Mouse (Mus musculus) heart, postnatal 14 days (tissue): Measurements from ENCODE around the gene Znrf3. TPM values are rescaled to one million over a fixed set of nuclear protein-coding genes. Genes with fewer than 3 reads are reported as not detected.
"Not testable (repeated sequence)": the region's sequence is repeated elsewhere in the genome, so short reads cannot be mapped to it uniquely, and the experiment has no call there.

Experiments used
- DNase-seq, 2 experiments: peaks; one replicate each; pipeline ENCODE4 v3.0.0; 2021 to 2022
- intact Hi-C: fragments of 180-260 bp; cut with DNase I; formaldehyde crosslinking; loops from one replicate; pipeline ENCODE4 v1.15.1; 2025
- long read RNA-seq, 2 experiments: library from polyadenylated mRNA; stranded (forward); transcript quantifications; one replicate each; pipeline ENCODE4 v2.0.0; 2021
- total RNA-seq, 2 experiments: library from RNA; stranded (reverse); gene quantifications; 2 replicates each; pipeline ENCODE4 v1.2.3; 2021

Gene Znrf3
- total RNA-seq, result 10 to 100 TPM; 10.4 to 12.6 TPM
- long read RNA-seq, experiment 1, full-length matches to known transcripts, result 2 of 3 reads
- long read RNA-seq, experiment 1, partial matches to known transcripts, result 0 of 3 reads
- long read RNA-seq, experiment 1, other reads (novel, unspliced or antisense), result 1 of 3 reads
- long read RNA-seq, experiment 2, full-length matches to known transcripts, result 2 of 2 reads
- long read RNA-seq, experiment 2, partial matches to known transcripts, result 0 of 2 reads
- long read RNA-seq, experiment 2, other reads (novel, unspliced or antisense), result 0 of 2 reads

DNA sequence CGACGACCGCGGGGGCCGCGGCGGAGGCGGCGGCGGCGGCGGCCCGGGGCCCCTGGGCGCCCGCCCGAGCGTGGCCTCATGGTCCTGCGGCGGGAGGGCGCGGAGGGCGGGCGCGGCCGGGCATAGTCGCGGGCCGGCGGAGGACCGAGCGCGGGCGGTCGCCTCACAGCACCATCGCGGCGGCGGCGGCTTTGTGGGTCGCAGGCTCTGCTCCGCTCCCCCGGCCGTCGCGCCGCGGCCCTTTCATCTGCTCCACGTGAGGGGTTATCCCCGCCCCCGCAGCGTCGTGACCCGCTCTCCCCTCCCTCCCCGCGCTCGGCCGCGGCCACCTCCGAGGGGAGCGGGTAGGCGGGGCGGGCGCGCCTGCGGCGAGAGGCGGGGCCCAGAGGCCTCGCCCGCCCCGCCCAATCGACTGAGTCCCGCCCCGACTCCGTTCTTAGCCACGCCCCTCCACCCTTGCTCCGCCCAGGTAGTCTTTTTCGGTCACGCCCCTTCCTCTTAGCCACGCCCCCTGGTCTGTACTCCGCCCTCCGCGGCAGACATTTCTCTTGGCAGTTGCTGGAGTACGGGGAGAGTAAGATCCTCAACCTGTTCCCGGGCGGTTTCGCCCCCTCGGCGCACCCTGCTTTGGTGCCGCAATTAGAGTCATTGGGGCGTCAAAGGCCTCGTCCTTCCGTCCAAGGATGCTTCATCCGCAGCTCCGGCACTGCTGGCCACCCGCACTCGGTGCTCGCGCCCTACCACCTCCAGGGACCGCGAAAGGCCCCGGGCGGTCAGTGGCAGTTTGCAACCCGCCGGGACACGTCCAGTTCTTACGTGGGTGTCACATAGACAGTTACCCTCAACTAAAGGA lies at the start of gene Znrf3:
TSS of gene Znrf3 (minus strand) at position 249 of the 853 bp plus-strand sequence.
- intact Hi-C loops, result no loop called here
- DNase-seq, result peak; percentile 96 to 98

DNA sequence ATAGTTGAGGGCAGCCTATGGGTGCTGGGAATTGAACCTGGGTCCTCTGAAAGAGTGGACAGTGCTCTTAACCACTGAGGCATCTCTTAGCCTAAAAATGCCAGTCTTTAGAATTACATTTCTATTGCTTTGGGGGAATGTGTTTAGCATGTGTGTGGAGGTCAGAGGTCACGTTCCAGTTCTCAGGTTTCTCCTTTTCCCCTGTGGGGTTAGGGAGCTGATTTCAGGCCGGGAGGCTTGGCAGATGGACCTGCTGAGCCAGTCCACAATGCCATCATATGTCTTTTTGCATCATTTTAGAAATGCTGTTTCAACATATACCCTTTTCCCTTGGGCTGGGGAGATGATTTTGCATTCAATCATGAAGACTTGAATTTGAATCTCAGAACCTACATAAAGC lies 49.2 kb upstream of the Znrf3 start:
- intact Hi-C loops, result no loop called here
- DNase-seq, result no peak

DNA sequence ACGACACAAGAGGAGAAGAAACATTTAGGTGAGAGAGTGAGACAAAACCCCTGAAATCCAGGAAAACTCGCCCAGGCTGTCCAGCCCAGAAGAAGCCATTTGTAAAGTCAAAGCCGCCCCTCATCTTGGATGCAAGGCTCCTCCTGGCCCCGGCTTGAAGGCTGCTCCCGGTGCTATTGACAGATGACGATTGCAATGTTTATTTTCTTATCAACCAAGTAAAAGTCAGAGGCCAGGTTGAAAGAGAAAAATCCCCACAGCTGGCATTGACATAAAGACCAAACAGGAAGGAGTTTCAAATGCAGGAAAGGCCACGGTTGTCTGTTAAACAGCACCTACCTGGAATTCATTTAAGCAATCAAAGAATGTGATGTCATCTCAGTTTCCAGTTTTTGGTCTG lies 47.3 kb upstream of the Znrf3 start:
- DNase-seq, result no peak
- intact Hi-C loops, result no loop called here

DNA sequence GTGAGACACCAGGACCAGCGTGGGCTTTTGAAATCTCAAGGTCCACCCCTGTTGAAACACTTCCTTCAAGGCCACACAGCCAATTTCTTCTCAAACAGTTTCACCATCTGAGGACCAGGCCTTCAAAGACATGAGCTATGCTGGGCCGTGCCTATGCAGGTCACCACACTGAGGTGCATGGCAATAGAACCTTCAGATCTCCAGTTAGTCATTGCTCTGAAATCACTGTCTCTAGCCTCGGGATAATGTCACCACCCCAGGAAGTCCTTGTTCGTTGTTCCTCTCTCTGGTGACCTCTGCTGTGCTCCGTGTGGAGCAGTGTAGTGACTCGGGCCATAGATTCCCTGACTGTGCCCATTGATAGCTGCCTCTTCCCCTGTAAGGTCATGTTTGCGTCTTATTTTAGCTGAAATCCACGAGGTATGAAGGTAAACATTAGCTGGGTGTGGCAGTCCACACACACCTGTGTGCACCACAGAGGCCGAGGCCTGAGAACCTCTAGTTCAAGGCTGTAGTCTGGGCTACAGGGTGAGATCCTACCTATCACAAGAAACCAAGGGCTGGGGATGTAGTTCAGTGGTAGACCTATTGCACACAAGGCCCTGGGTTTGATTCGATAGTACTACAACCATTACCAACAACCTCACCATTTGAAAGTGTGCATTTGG lies 46.5 kb upstream of the Znrf3 start:
- no peak for DNase-seq
- intact Hi-C loops, result no loop called here

DNA sequence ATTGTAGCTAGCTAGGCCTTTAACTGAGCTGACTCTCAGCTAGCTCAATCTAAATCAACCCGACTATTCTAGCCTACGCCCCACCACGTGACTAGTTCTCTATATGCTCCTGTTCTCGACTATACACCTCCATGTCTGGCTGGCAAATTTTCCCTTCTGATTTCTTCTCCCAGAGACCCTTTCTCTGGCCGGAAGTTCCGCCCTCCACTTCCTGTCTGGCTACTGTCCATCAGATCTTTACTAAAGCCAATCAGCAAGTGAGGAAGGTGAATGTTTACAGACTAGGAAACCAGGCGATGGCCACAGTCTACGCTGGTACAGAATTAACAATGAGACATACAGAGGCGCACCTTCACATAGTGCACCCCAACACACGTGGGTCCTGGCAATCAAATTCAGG lies 44.8 kb upstream of the Znrf3 start:
- not testable (repeated sequence) for DNase-seq
- intact Hi-C loops, result loop anchor here (10.0 kb wide), 1 partner anchor 395 kb away; no protein-coding TSS in a partner anchor

DNA sequence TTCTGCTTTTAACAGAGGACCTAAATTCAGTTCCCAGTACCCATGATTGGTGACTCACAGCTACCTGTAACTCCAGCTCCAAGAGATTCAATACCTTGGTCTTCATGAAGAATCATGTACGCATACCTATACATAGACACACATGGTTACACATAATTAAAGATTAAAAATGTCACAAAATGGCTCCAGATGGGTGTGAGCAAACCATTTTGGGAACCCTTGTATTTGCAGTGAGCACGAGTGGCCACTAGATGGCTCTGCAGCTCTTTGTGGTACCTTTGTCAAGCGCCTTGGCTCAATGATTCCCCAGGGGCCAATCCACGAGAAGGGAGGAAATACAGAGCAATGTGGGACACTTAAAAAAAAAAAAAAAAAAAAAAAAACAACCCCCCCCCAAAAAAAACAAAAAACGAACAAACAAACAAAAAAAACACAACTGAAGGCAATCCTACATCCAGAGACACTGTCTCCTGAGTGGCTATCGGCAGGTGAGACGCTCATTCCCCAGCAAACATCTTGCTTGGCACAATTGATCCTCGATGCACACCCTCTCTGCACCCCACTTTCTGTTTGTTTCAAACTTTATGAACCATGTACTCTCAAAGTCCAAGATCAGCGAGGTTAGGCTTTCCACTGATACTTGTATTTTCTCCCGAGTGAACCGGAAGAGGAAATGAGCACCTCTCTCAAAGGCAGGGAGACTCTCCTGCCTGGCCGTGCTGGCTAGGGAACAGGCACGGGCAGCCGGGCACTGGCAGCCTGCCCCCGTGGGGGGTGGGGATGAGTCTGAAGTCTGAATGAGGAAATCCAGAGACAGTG lies 40.8 kb upstream of the Znrf3 start:
- DNase-seq, result peak; percentile 81 to 90
- intact Hi-C loops, result loop anchor here (1.0 to 10.0 kb wide), 4 partner anchors 37 to 399 kb away; no protein-coding TSS in a partner anchor

DNA sequence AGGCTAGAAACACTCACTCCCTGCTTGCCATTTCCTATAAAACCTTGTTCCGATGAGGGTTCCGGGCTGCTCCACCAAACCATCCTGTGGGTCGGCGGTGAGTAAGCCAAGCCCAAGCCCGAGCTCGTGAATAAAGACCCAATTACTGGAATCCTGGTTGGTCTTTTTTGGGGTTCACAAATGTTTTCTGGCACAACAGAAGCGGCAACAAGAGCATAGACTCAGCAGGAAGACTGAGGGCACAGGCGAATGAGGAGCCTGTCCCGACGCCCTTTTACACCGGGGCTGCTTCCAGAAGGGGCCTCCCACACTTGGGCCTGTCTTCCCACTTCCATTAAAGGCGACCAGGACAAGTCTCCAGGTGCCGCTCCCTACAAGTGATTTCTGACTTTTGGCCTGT lies 37.9 kb upstream of the Znrf3 start:
- intact Hi-C loops, result loop anchor here (10.0 kb wide), 1 partner anchor 402 kb away; no protein-coding TSS in a partner anchor
- no peak for DNase-seq

DNA sequence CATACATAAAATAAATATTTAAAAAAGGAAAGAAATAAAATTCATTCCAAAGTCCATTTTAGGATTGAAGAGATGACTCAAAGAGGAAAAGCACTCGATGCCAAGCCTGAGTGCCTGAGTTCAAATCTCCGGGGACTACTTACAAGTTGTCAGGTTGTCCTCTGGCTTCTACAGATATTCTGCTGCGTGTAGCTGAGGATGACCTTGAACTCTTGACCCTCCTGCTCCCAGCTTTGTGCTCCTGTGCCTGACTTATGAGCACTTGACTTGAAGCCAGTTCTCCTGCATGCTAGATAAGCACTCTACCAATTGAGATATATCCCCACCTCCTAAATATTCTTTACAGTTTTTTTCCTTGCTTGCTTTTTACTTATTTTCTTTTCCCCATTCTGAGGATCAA lies 34.2 kb upstream of the Znrf3 start:
- intact Hi-C loops, result loop anchor here (5.0 kb wide), 1 partner anchor 297 kb away; no protein-coding TSS in a partner anchor
- DNase-seq, result no peak

DNA sequence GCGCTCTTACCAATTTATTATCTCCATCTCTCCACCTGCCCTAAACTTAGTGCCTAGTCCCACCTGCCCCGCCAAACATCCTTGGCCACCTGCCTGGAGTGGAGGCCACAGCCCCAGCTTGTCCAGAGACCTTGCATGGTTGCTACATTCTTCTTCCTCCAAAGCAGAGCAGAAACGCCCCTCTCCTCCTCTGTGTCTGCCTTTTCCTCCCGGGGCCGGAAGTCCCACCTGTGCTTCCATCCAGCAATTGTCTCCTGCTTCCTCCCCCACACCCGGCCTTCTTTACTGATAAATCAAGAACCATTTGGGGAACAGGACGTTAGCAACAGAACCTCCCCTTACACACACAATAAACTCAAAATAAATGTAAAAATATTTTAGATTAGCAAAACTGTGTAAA lies 33.5 kb upstream of the Znrf3 start:
- intact Hi-C loops, result loop anchor here (5.0 kb wide), 1 partner anchor 296 kb away; no protein-coding TSS in a partner anchor
- DNase-seq, result peak in 1 of 2 experiments; percentile 7

DNA sequence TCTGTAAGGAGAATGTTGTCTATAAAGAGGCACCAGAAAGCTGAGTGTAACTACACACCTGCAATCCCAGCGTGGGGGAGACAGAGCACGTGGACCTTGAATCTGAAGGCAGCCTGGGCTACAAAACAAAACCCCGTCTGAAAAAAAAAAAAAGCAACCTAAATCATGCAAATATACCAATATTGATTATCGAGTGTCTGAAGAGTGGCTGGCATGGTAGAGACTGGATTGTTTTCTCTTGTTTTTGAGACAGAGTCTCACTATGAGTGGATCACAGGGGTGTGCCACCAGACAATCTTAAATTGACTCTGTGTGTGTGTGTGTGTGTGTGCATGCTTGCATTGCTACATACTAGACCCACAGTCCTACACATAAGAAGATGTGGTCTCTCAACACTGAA lies 32.2 kb upstream of the Znrf3 start:
- intact Hi-C loops, result loop anchor here (5.0 kb wide), 1 partner anchor 295 kb away; no protein-coding TSS in a partner anchor

DNA sequence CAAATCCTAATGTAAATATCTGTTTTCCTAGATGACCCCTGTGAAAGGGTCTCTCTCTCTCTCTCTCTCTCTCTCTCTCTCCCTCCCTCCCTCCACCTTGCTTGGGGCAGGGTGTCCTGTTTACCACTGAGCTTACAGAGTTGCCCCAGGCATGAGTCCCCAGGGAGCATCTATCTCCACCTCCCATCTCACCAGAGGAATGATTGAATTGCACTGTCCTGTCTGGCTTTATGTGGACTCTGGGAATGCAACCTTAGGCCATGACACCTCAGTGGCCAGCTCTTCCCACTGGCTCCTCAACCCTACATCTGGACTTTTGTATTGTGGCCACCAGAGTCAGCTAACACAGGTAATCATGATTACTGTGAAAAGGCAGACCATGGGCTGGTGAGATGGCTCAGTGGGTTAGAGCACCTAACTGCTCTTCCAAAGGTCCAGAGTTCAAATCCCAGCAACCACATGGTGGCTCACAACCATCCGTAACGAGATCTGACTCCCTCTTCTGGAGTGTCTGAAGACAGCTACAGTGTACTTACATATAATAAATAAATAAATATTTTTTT lies 31.0 kb upstream of the Znrf3 start:
- not testable (repeated sequence) for DNase-seq
- intact Hi-C loops, result loop anchor here (2.0 to 5.0 kb wide), 2 partner anchors 293 to 361 kb away; no protein-coding TSS in a partner anchor

More for the DNA sequence above, 32.2 kb upstream of the Znrf3 start:
- DNase-seq, result no peak

DNA sequence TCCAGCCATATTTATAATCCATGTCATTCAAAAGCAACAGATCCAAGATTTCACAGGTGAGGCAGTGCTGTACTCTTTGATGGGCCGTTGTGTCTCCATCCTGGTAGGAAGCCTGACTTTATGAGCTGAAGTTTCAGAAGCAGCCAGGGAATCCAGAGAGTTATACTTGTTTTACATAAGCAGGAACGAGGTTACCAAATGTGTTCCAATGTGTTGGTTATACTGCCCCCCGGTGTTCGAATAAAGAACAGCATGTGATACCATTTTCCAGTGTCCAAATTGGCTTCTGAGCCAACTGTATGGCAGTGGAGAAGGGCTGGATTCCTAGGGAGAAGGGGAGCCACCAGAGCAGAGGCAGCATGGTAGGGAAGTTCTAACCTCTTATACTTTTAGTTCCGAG lies 29.5 kb upstream of the Znrf3 start:
- peak; percentile 62 to 76 for DNase-seq
- intact Hi-C loops, result loop anchor here (1.0 to 2.0 kb wide), 2 partner anchors 184 to 359 kb away; no protein-coding TSS in a partner anchor

DNA sequence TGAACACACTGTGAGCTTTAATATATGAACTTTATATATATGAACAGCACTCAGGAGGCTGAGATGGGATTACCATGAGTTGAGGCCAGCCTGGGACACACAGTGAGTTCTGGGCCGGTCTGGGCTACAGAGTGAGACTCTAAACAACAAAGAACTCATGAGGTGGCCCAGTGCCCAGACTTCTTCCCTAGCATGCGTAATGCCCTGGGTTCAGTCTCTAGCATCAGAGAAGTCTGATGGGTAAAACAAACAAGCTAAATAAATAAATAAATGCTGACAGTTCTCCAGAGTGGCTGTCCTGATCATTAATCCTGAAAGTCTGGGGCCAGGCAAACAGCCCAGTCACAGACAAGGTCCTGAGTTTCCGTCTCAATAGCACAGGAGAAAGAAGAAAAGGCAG lies 25.4 kb upstream of the Znrf3 start:
- intact Hi-C loops, result no loop called here
- DNase-seq, result no peak

DNA sequence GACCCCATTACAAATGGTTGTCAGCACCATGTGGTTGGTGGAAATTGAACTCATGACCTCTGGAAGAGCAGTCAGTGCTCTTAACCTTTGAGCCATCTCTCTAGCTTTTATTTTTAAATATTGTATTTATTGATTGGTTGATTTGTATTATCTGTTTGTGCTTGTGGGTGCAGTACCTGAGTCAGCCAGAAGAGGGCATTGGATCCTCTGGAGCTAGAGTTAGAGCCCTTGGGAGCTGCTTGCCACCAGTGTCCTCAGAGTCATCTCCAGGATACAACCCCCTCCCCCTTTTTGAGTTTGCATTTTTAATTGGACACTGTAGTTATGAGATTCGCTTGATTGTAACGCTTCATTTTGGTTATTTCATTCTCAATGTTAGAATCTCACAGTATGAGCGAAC lies 24.4 kb upstream of the Znrf3 start:
- peak; percentile 42 to 59 for DNase-seq
- intact Hi-C loops, result no loop called here

DNA sequence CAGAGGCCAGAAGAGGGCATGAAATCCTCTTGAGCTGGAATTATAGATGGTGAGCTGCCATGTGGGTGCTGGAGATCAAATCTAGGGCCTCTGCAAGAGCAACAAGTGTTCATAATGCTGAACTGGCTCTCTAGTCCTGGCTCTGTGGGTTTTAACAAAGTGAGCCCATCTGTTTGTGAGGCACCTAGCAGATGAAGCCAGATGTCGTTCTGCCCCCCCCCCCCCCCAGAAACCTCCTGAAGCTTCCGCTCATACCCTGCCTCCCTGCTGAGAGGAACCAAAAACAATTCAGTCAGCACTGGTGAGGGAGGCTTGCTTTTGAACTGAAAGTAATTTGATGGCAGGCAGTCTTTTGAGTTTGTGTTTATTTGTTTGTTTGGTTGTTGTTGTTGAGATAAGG lies 23.8 kb upstream of the Znrf3 start:
- intact Hi-C loops, result no loop called here

DNA sequence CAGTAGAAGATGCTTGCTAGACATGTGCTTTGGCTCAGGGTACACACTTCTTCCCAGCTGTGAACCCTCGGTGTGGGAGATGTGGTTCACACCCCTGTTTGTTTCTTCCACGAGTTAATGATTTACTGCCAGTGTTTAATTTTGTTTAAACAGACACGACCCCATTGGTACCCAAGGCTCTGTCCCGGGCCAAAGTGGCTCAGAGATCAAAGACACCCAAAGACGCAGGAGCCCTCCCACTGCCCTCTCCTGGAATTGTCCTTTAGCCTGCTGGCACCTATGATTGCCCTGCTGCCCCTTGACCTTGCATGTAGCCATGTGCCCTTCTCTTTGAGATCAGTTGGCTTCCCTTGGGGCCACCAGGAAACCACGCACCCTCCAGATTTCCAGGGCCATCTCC lies 7.3 kb upstream of the Znrf3 start:
- no peak for DNase-seq
- intact Hi-C loops, result loop anchor here (5.0 kb wide), 1 partner anchor 160 kb away; no protein-coding TSS in a partner anchor

More for the DNA sequence above, 23.8 kb upstream of the Znrf3 start:
- no peak for DNase-seq

DNA sequence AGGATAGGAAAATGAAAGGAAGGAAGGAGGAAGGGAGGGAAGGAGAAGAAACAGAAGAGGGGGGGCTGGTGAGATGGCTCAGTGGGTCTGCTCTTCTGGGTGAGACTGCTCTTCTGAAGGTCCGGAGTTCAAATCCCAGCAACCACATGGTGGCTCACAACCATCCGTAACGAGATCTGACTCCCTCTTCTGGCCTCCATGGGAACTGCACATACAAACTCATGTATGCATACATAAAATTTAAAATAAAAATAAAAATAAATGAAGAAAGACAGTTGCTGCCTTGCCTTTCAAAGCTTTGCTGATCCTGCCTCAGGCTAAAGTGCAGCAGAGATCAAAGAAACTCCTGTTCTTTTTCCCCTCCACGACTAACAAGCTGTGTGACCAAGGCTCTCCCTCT lies 6.7 kb upstream of the Znrf3 start:
- intact Hi-C loops, result loop anchor here (5.0 kb wide), 1 partner anchor 159 kb away; no protein-coding TSS in a partner anchor
- no peak for DNase-seq

DNA sequence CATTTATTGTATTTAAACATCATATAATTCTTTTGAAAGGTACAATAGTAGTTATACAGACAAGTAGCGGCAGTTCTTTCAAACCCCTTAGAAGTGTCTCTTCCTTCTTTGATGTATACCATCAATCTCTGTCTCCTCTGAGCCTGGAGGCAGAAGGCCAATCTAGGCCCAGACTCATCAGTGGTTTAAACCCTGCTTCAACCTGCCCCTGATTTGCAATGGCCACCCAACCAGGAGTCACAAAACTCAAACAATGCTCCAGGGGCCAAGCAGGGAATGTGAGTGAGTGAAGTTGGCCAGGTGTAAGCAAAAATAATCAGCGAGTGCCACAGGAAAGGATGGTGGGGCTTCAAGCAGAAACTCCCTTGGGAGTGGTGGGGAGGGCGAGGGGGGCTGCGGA lies 6.1 kb upstream of the Znrf3 start:
- DNase-seq, result no peak
- intact Hi-C loops, result loop anchor here (5.0 kb wide), 1 partner anchor 158 kb away; no protein-coding TSS in a partner anchor

DNA sequence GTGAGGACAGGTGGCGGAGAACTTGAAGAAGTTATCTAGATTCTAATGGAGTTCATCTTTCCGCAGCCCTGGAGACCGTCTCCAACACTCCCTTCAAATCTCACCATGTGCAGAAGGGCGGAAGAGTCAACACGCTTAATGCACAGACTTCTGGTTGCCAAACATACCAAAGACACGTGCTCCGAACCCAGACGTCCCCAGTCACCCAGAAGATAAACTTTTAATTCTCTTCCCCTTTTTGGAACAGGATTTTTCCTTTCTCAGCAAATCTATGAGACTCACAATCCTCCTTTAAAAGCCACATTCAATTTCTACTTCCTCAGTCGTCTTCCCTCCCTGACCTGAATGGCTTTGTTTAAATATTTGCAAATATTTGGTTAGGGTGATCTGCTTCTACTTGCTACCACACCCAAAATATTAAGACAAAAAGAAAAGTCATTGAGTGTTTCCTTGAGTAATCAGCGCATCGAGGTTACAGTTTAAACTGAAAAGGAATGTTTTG lies 856 bp upstream of the Znrf3 start:
- intact Hi-C loops, result no loop called here
- DNase-seq, result no peak
